Mouse (Mus musculus): Measurements from ENCODE around the gene Adgrv1. TPM values are rescaled to one million over a fixed set of nuclear protein-coding genes. Genes with fewer than 3 reads are reported as not detected.

The Adgrv1 gene
- polyA plus RNA-seq, 1 experiment from 2014 or later: 0.91 TPM

DNA sequence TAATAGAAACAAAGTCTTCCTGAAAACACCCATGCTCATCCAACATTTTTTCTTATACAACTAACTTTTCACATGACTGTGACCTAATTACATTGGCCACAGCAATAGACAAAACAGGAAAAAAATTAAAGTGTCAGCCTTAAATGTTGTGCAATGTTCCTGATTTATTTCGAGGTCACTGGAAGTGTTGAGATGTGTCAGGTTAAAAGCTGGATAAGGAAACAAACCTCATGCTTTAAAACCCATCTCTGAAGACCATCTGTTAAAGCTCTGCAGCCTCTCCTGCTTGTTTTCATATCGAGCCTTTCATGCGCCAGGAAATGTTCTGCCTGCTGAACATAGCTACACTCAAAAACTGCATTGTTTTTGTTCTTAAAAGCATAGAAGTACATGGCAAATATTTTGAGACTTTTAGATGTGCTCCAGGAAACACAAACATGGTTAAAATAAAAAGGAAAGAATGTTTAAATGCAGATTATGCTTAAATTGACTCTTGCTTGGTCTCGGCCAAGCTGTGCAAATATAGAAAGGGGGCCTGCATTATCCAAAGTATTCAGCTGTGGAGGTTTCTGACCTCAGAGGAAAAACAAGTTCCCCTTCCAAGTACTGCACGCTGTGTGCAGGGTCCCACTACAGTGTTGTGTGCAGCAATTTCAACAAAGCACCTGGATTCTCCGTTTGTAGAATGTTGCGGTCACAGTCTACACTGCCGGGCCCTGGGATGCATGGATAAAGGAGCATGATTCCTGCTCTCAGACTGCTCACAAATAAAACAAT is 524.2 kb downstream of the Adgrv1 start:
- ATAC-seq (replicated peaks; ENCODE audit: low FRiP score, low TSS enrichment, low read depth) (0 out of 2 replicates have a peak, but pooled peaks have one; percentile 36), DNase-seq (ENCODE audit: low spot score) (no peak)
- Histone ChIP-seq H3K27me3 (replicated peaks; ENCODE audit: control insufficient read depth, insufficient read depth, low read length) (no peaks in the 10 kb centered on the region), H3K9ac (ENCODE audit: low read length) (0 out of 2 replicates have a peak overlapping the region, but pooled peaks have one; percentile 16), H3K27ac (ENCODE audit: low read depth) (peak overlapping the region; percentile 83), H3K4me2 (ENCODE audit: low read length) (0 out of 2 replicates have a peak overlapping the region, but pooled peaks have one; percentile 18), H3K9me3 (ENCODE audit: control insufficient read depth, low read length) (no peaks in the 10 kb centered on the region), H3K36me3 (ENCODE audit: control insufficient read depth, insufficient read depth, low read length) (no peaks in the 10 kb centered on the region), H3K4me1 (replicated peaks; ENCODE audit: control insufficient read depth, insufficient read depth, low read length) (peaks cover 14% of the 10 kb centered on the region), H3K4me3 (ENCODE audit: low read depth, low read length) (no peak overlapping the region)
- 42% methylated on average over 8 of the region's 8 CpGs for WGBS

DNA sequence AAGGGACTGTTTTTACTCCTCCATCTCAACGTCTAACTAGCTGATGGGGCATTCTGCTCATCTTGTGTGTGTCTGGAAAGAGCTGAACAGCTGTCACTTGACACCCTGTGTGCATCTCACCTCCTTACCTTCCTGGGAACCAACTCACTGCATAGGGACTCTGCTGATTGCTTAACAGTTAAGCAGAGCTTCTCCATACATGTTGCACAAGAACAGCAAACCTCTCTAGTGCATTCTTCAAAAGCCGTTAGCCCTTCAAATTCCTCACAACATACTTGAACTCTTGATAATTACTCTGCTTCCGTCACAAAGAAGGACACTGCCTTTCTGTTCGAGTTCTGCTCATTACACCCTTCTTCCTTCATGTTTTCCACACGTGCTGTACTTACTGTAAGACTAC is 525.5 kb downstream of the Adgrv1 start:
- WGBS: 41% methylated on average over 5 of the region's 5 CpGs
- ATAC-seq (replicated peaks; ENCODE audit: low FRiP score, low TSS enrichment, low read depth): no peak
- H3K4me1 ChIP-seq (replicated peaks; ENCODE audit: control insufficient read depth, insufficient read depth, low read length): peaks cover 15% of the 10 kb centered on the region
- no peaks in the 10 kb centered on the region for H3K9me3 ChIP-seq (ENCODE audit: control insufficient read depth, low read length)
- H3K36me3 ChIP-seq (ENCODE audit: control insufficient read depth, insufficient read depth, low read length): no peaks in the 10 kb centered on the region
- no peak overlapping the region for H3K27ac ChIP-seq (ENCODE audit: low read depth)
- no peak overlapping the region for H3K9ac ChIP-seq (ENCODE audit: low read length)
- H3K4me3 ChIP-seq (ENCODE audit: low read depth, low read length): no peak overlapping the region
- no peaks in the 10 kb centered on the region for H3K27me3 ChIP-seq (replicated peaks; ENCODE audit: control insufficient read depth, insufficient read depth, low read length)
- DNase-seq (ENCODE audit: low spot score): no peak
- no peak overlapping the region for H3K4me2 ChIP-seq (ENCODE audit: low read length)

DNA sequence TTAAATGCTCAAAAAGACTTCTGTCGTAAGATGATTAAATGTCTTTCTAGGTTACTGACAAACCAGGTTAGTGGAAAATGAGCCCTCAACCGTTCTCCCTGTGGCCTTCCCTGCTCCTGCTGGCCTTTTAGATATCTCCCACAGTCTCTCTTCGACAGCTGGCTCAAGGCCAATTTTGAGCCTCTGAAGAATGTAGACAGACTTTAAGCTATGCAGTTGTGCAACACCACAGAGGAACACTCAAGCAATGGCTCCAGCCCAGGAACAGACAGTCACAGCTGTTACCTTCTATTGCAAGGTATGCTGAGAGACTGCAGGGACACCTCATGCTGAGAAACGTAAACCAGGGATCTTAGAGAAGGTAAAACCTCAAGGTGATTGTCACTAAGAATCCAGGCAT is 529.2 kb downstream of the Adgrv1 start:
- no peak overlapping the region for H3K4me3 ChIP-seq (ENCODE audit: low read depth, low read length)
- peaks cover 11% of the 10 kb centered on the region for H3K4me1 ChIP-seq (replicated peaks; ENCODE audit: control insufficient read depth, insufficient read depth, low read length)
- 0 out of 2 replicates have a peak overlapping the region, but pooled peaks have one; percentile 3 for H3K27ac ChIP-seq (ENCODE audit: low read depth)
- DNase-seq (ENCODE audit: low spot score): peak; percentile 71
- no peak overlapping the region for H3K9ac ChIP-seq (ENCODE audit: low read length)
- H3K27me3 ChIP-seq (replicated peaks; ENCODE audit: control insufficient read depth, insufficient read depth, low read length): no peaks in the 10 kb centered on the region
- ATAC-seq (replicated peaks; ENCODE audit: low FRiP score, low TSS enrichment, low read depth): 0 out of 2 replicates have a peak, but pooled peaks have one; percentile 43
- WGBS: 39% methylated on average over 4 of the region's 4 CpGs
- H3K4me2 ChIP-seq (ENCODE audit: low read length): no peak overlapping the region
- H3K9me3 ChIP-seq (ENCODE audit: control insufficient read depth, low read length): no peaks in the 10 kb centered on the region
- no peaks in the 10 kb centered on the region for H3K36me3 ChIP-seq (ENCODE audit: control insufficient read depth, insufficient read depth, low read length)

DNA sequence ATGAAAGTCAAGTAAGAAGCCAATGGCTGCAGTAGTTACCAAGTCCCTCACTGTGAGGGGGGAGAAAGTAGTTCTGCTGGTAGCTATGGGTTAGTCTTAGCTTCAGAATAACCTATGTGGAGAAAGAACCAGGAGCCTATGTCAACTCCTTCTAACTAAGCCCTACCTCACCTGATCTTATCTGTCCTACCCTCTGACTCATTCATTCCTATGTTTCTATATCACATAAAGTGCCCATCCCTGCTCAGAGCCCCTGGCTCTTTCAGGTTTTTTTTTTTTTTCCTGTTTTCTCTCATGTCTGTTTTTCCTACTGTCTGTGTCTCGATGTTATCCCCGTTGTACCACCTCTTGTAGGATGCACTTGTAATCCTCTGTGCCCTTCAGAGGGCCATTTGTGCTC is 536.5 kb downstream of the Adgrv1 start:
- no peak for DNase-seq (ENCODE audit: low spot score)
- Histone ChIP-seq H3K4me1 (replicated peaks; ENCODE audit: control insufficient read depth, insufficient read depth, low read length) (no peaks in the 10 kb centered on the region), H3K4me3 (ENCODE audit: low read depth, low read length) (no peak overlapping the region), H3K4me2 (ENCODE audit: low read length) (no peak overlapping the region), H3K27ac (ENCODE audit: low read depth) (no peak overlapping the region), H3K36me3 (ENCODE audit: control insufficient read depth, insufficient read depth, low read length) (no peaks in the 10 kb centered on the region), H3K9me3 (ENCODE audit: control insufficient read depth, low read length) (no peaks in the 10 kb centered on the region), H3K9ac (ENCODE audit: low read length) (no peak overlapping the region), H3K27me3 (replicated peaks; ENCODE audit: control insufficient read depth, insufficient read depth, low read length) (no peaks in the 10 kb centered on the region)
- WGBS: 90% methylated on average over 2 of the region's 2 CpGs
- no peak for ATAC-seq (replicated peaks; ENCODE audit: low FRiP score, low TSS enrichment, low read depth)

DNA sequence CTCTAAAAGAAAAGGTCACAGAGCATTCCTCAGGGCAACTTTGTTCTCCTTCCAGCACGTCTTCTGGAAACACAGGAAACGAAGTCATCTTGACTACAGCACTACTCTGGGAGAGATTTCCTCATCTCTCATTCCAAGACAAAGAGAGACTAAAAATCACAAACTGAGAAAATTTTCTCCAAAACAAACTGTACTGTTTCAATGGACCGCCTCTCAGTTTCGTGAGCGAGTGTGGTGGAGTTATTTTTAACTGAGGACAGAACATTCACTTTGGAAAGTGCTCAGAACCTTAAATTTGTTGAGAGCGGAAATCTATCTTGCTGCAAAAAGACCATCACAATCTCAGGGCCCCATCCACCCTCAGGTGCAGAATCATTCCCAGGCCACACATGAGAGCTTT is 538.4 kb downstream of the Adgrv1 start:
- H3K9me3 ChIP-seq (ENCODE audit: control insufficient read depth, low read length): no peaks in the 10 kb centered on the region
- 68% methylated on average over 6 of the region's 6 CpGs for whole genome bisulfite sequencing
- no peaks in the 10 kb centered on the region for H3K27me3 ChIP-seq (replicated peaks; ENCODE audit: control insufficient read depth, insufficient read depth, low read length)
- H3K4me3 ChIP-seq (ENCODE audit: low read depth, low read length): no peak overlapping the region
- no peaks in the 10 kb centered on the region for H3K4me1 ChIP-seq (replicated peaks; ENCODE audit: control insufficient read depth, insufficient read depth, low read length)
- DNase-seq (ENCODE audit: low spot score) (no peak), ATAC-seq (replicated peaks; ENCODE audit: low FRiP score, low TSS enrichment, low read depth) (no peak)
- H3K9ac ChIP-seq (ENCODE audit: low read length): no peak overlapping the region
- no peak overlapping the region for H3K27ac ChIP-seq (ENCODE audit: low read depth)
- H3K4me2 ChIP-seq (ENCODE audit: low read length): no peak overlapping the region
- no peaks in the 10 kb centered on the region for H3K36me3 ChIP-seq (ENCODE audit: control insufficient read depth, insufficient read depth, low read length)

DNA sequence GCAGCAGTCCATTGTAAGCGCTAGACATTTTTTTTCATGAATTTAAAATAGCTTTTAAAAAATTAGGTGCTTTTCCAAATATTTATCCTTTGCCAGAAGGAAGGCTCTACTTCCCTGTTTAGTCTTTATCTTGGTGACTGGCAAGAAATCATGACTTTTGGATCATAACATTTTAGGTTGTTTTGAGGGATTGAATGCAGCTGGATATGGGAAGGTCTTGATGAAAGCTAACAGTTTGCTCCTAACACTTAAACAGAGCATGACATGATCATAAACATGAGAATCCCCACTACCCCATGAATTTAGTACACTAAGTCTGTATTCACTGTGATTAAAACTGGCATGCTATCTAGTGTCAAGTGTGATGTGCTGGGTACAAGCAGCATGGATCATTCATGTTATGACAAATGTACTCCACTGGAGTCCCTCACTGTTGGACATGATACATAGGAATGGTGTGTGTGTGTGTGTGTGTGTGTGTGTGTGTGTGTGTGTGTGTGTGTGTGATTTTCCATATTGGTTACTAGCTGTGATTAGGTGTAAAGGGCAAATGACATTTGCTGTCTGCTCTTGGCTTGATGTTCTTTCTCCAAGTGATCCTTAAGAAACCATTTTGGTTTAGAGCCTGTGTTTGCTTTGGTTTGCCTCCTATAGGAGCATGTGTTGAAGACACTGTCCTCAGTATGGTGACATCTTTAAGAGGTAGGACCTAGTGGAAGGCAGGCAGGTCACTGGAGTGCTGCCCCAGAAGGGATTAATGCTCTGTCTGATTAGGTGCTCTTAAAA is 542.7 kb downstream of the Adgrv1 start:
- DNase-seq (ENCODE audit: low spot score) (no peak), ATAC-seq (replicated peaks; ENCODE audit: low FRiP score, low TSS enrichment, low read depth) (no peak)
- H3K4me3 ChIP-seq (ENCODE audit: low read depth, low read length): no peak overlapping the region
- no peaks in the 10 kb centered on the region for H3K36me3 ChIP-seq (ENCODE audit: control insufficient read depth, insufficient read depth, low read length)
- no peak overlapping the region for H3K9ac ChIP-seq (ENCODE audit: low read length)
- no peaks in the 10 kb centered on the region for H3K27me3 ChIP-seq (replicated peaks; ENCODE audit: control insufficient read depth, insufficient read depth, low read length)
- 47% methylated on average over 1 of the region's 1 CpGs for WGBS
- H3K9me3 ChIP-seq (ENCODE audit: control insufficient read depth, low read length): 0 out of 2 replicates have a peak, but pooled peaks cover 7% of the 10 kb centered on the region
- H3K4me1 ChIP-seq (replicated peaks; ENCODE audit: control insufficient read depth, insufficient read depth, low read length): no peaks in the 10 kb centered on the region
- no peak overlapping the region for H3K4me2 ChIP-seq (ENCODE audit: low read length)
- H3K27ac ChIP-seq (ENCODE audit: low read depth): no peak overlapping the region

DNA sequence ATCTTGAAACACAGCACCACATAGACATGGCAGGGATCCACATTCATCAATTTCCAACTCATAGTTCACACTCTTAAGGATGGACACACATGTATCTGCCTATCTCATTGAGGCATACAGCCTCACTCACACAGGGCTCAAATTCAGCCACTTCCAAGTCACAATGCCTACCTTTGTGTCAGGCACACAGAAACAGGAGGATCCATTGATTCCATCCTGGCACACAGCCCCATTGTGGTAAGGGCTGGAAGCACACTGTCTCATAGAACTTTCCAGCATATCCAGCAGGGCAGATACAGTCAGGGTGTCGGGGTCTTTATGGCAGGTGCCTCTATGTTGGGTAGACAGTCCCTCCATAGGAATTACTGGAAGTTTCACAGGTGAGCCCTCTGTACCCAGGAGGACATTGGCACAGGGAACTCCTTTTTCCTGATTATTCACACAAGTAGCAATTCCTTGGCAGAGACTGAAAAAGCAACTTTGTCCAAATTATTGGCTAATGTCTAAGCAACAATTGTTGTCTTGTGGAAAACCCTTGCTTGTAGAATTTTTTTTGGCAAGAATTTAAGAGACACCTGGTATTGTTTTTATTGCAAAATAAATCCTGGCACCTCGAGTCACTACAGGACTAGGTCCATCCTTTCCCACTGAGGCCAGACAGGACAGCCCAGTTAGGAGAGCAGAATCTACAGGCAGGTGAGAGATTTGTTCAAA is 545.8 kb downstream of the Adgrv1 start:
- no peak overlapping the region for H3K4me2 ChIP-seq (ENCODE audit: low read length)
- 0 out of 2 replicates have a peak, but pooled peaks cover 7% of the 10 kb centered on the region for H3K9me3 ChIP-seq (ENCODE audit: control insufficient read depth, low read length)
- 81% methylated on average over 2 of the region's 2 CpGs for WGBS
- no peak overlapping the region for H3K9ac ChIP-seq (ENCODE audit: low read length)
- H3K27ac ChIP-seq (ENCODE audit: low read depth): no peak overlapping the region
- H3K4me3 ChIP-seq (ENCODE audit: low read depth, low read length): no peak overlapping the region
- H3K4me1 ChIP-seq (replicated peaks; ENCODE audit: control insufficient read depth, insufficient read depth, low read length): no peaks in the 10 kb centered on the region
- no peaks in the 10 kb centered on the region for H3K27me3 ChIP-seq (replicated peaks; ENCODE audit: control insufficient read depth, insufficient read depth, low read length)
- ATAC-seq (replicated peaks; ENCODE audit: low FRiP score, low TSS enrichment, low read depth) (no peak), DNase-seq (ENCODE audit: low spot score) (no peak)
- H3K36me3 ChIP-seq (ENCODE audit: control insufficient read depth, insufficient read depth, low read length): no peaks in the 10 kb centered on the region

DNA sequence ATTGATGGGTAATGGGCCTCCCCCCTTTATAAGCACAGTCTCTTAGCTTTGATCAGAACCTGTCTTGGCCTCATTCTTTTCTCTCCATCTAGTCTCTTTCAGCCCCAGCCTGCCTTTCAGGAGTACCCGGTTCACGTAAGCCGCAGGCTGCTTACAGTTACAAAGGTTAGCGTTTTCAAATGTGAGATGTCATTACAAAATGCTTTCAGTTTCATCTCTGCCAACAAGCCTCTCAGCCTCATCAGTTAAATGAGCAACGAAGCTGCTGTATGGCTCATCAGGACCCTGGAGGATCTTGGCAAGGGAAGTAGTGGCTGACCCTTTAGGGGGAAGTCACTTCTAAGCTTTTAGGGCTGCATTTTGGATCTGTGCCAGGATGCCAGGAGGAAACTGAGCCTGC is 560.7 kb downstream of the Adgrv1 start:
- no peaks in the 10 kb centered on the region for H3K27me3 ChIP-seq (replicated peaks; ENCODE audit: control insufficient read depth, insufficient read depth, low read length)
- no peaks in the 10 kb centered on the region for H3K9me3 ChIP-seq (ENCODE audit: control insufficient read depth, low read length)
- 86% methylated on average over 5 of the region's 5 CpGs for WGBS
- DNase-seq (ENCODE audit: low spot score) (no peak), ATAC-seq (replicated peaks; ENCODE audit: low FRiP score, low TSS enrichment, low read depth) (no peak)
- no peak overlapping the region for H3K4me2 ChIP-seq (ENCODE audit: low read length)
- H3K36me3 ChIP-seq (ENCODE audit: control insufficient read depth, insufficient read depth, low read length): no peaks in the 10 kb centered on the region
- no peaks in the 10 kb centered on the region for H3K4me1 ChIP-seq (replicated peaks; ENCODE audit: control insufficient read depth, insufficient read depth, low read length)
- H3K27ac ChIP-seq (ENCODE audit: low read depth): no peak overlapping the region
- H3K4me3 ChIP-seq (ENCODE audit: low read depth, low read length): no peak overlapping the region
- H3K9ac ChIP-seq (ENCODE audit: low read length): no peak overlapping the region

All from intestine, embryonic 14.5 days (tissue).